Mouse (Mus musculus) liver, embryonic 14.5 days (tissue): Measurements from ENCODE around the gene Xrcc3.

Source experiments
- CTCF ChIP-seq: IDR thresholded peaks from 2 replicates; pipeline ENCODE4 v1.5.1; 2016; ENCODE audit warnings: antibody characterized with exemption, low read depth, control low read depth
- EP300 ChIP-seq: IDR thresholded peaks from 2 replicates; pipeline ENCODE4 v1.6.1; 2016; ENCODE audit warnings: antibody characterized with exemption, low read depth

- no peak for TF ChIP-seq CTCF
- no peak for TF ChIP-seq EP300
Measured at GRCm38 (mm10) chr12:111756082-111756697, 57.5 kb downstream of the Xrcc3 start.
